Comparison of ENCODE assay signal across 9 mouse cellular contexts in the genomic region with DNA sequence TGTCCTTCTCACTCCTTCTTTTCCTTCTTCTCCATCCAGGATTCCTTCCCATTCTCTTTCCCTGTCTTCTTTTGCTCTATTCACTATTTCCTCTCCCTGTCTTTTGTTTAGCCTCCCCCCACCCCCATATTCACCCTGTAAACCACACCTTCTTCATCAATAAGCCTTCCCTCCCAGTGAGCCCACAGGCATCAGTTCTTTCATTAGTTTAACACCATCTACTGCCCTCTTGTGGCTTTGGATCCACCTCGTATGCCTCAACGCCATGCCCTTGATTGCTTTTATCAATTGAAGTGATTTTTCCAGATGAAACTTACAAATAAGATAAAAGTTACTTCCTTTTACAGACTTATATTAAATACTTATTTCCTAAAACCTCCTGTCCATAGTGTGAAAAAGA.
A peak's percentile ranks its signal among the peaks of the same experiment; 100 is the strongest.
DNase-seq lines count a peak whose midpoint lies in the region; ATAC-seq lines count a peak whose summit lies in the region.
"Had no signal": no experiment of that assay in that cellular context is flagged by ENCODE, and none has a peak within 500 bp of the region (broad histone marks: within the 10 kb centered on the region; RNA-seq: fewer than 3 reads in every experiment).

No protein-coding gene starts in this region.

- WGBS in kidney, embryonic 16.5 days, result 23% methylated on average over 2 of the region's 2 CpGs
- 22% methylated on average over 2 of the region's 2 CpGs for WGBS in embryonic facial prominence, embryonic 14.5 days

- H3K27ac ChIP-seq in kidney, embryonic 16.5 days (ENCODE audit: low read length), result no peak overlapping the region
- no peak overlapping the region for H3K27ac ChIP-seq in embryonic facial prominence, embryonic 14.5 days (replicated peaks; ENCODE audit: low read depth, low read length)
- H3K27ac ChIP-seq: macrophage had no signal

- no peaks in the 10 kb centered on the region for H3K27me3 ChIP-seq in kidney, embryonic 16.5 days (ENCODE audit: insufficient read depth, low read length)
- H3K27me3 ChIP-seq in embryonic facial prominence, embryonic 14.5 days (replicated peaks; ENCODE audit: control insufficient read depth, insufficient read depth, low read length), result no peaks in the 10 kb centered on the region

- no peaks in the 10 kb centered on the region for H3K9me3 ChIP-seq in kidney, embryonic 16.5 days (ENCODE audit: low read length)
- H3K9me3 ChIP-seq in embryonic facial prominence, embryonic 14.5 days (ENCODE audit: control insufficient read depth, low read length), result no peaks in the 10 kb centered on the region

- peak; percentile 24 for DNase-seq in kidney, postnatal 10 days
- DNase-seq in adipocyte (ENCODE audit: low spot score), result peak; percentile 35
- DNase-seq in embryonic facial prominence, embryonic 14.5 days (ENCODE audit: low spot score), result peak; percentile 37
- peak; percentile 7 to 33 for DNase-seq in left cerebral cortex, postnatal 14 days (ENCODE audit: low spot score in 2 of 2)
- no peak for DNase-seq in urinary bladder, postnatal 25 days (ENCODE audit: low spot score)
- DNase-seq in testis, postnatal 10 days (ENCODE audit: low spot score), result no peak
- no peak for DNase-seq in heart, postnatal 4 days

- no peaks in the 10 kb centered on the region for H3K36me3 ChIP-seq in kidney, embryonic 16.5 days (ENCODE audit: insufficient read depth, low read length)
- H3K36me3 ChIP-seq in embryonic facial prominence, embryonic 14.5 days (ENCODE audit: control insufficient read depth, insufficient read depth, low read length), result no peaks in the 10 kb centered on the region

- intact Hi-C loops in left cerebral cortex, postnatal 14 days (cut with DNase I), result no loop called here

- ATAC-seq in kidney, embryonic 16.5 days (ENCODE audit: low FRiP score, low TSS enrichment), result no peak
- no peak for ATAC-seq in embryonic facial prominence, embryonic 14.5 days (ENCODE audit: low read depth)

- H3K4me1 ChIP-seq in kidney, embryonic 16.5 days (ENCODE audit: insufficient read depth, low read length), result no peaks in the 10 kb centered on the region
- H3K4me1 ChIP-seq in embryonic facial prominence, embryonic 14.5 days (ENCODE audit: control insufficient read depth, insufficient read depth, low read length), result no peaks in the 10 kb centered on the region

- H3K9ac ChIP-seq in kidney, embryonic 16.5 days (replicated peaks; ENCODE audit: low read length), result no peak overlapping the region
- H3K9ac ChIP-seq in embryonic facial prominence, embryonic 14.5 days (ENCODE audit: low read depth, low read length), result no peak overlapping the region

- H3K4me2 ChIP-seq in kidney, embryonic 16.5 days (replicated peaks; ENCODE audit: low read depth, low read length), result no peak overlapping the region
- H3K4me2 ChIP-seq in embryonic facial prominence, embryonic 14.5 days (ENCODE audit: low read depth, low read length), result no peak overlapping the region

- H3K4me3 ChIP-seq in kidney, embryonic 16.5 days (ENCODE audit: low read length), result no peak overlapping the region
- no peak overlapping the region for H3K4me3 ChIP-seq in embryonic facial prominence, embryonic 14.5 days (ENCODE audit: low read depth, low read length)

Comparison
In these comparisons a context has a peak if more than half of its experiments do, and no peak if none do; other contexts are left out.
1. DNase-seq: peak in kidney, postnatal 10 days (single experiment), adipocyte (single experiment), embryonic facial prominence, embryonic 14.5 days (single experiment) and left cerebral cortex, postnatal 14 days (2 of 2); none in urinary bladder, postnatal 25 days (single experiment), testis, postnatal 10 days (single experiment) and heart, postnatal 4 days (single experiment).